Mouse (Mus musculus) liver, postnatal 0 days (tissue): ENCODE results near the gene Afg1l. TPM values are rescaled to one million over a fixed set of nuclear protein-coding genes. Genes with fewer than 3 reads are reported as not detected.

Experiments
- ATAC-seq: fragments of 200-750 bp; cut with Nextera tagmentation; 2 replicates; pipeline ENCODE4 v1.8.0; 2017; ENCODE audit warnings: mild to moderate bottlenecking, moderate library complexity
- DNase-seq: peaks from one replicate; pipeline ENCODE4 v3.0.0-alpha.2; 2016
- H3K27ac ChIP-seq: fragments of 300-500 bp; sonication (generic); 2 replicates; pipeline ENCODE4 v1.5.1; 2014; ENCODE audit warnings: antibody characterized with exemption, moderate library complexity, mild to moderate bottlenecking, low read depth
- H3K27me3 ChIP-seq: fragments of 300-500 bp; sonication (generic); 2 replicates; pipeline ENCODE4 v1.6.1; 2014; ENCODE audit warnings: low read length, control low read depth, mixed read lengths; ENCODE audit not compliant: insufficient read depth
- H3K36me3 ChIP-seq: fragments of 300-500 bp; sonication (generic); replicated peaks from 2 replicates; pipeline ENCODE4 v1.6.1; 2014; ENCODE audit warnings: mild to moderate bottlenecking, control low read depth, low read length, moderate library complexity, mixed read lengths; ENCODE audit not compliant: insufficient read depth
- H3K4me1 ChIP-seq: fragments of 300-500 bp; sonication (generic); 2 replicates; pipeline ENCODE4 v1.6.1; 2014; ENCODE audit warnings: antibody characterized with exemption, mild to moderate bottlenecking, control low read depth; ENCODE audit not compliant: insufficient read depth
- H3K4me2 ChIP-seq: fragments of 300-500 bp; sonication (generic); 2 replicates; pipeline ENCODE4 v1.6.1; 2014; ENCODE audit warnings: low read depth, mild to moderate bottlenecking, low read length, moderate library complexity, mixed read lengths
- H3K4me3 ChIP-seq: fragments of 300-500 bp; sonication (generic); 2 replicates; pipeline ENCODE4 v1.5.1; 2014; ENCODE audit warnings: low read depth, low read length
- H3K9ac ChIP-seq: fragments of 300-500 bp; sonication (generic); replicated peaks from 2 replicates; pipeline ENCODE4 v1.6.1; 2014; ENCODE audit warnings: mild to moderate bottlenecking, moderate library complexity
- H3K9me3 ChIP-seq: fragments of 300-500 bp; sonication (generic); 2 replicates; pipeline ENCODE4 v1.6.1; 2016; ENCODE audit warnings: mild to moderate bottlenecking, control low read depth, low read length, mixed read lengths
- CTCF ChIP-seq: sonication (generic); IDR thresholded peaks from 2 replicates; pipeline ENCODE4 v1.5.1; 2016; ENCODE audit warnings: antibody characterized with exemption, low read depth
- EP300 ChIP-seq: IDR thresholded peaks from 2 replicates; pipeline ENCODE4 v1.6.1; 2016; ENCODE audit warnings: antibody characterized with exemption, low read depth, mild to moderate bottlenecking
- WGBS: fragments of 180-500 bp; shearing (Covaris S2); extraction: QIAGEN DNeasy Blood & Tissue Kit; methylation state at CpG from one replicate; pipeline ENCODE4 v1.1.7; 2014; ENCODE audit not compliant: insufficient replicate concordance; 5-methylcytosine and 5-hydroxymethylcytosine counted together
- polyA plus RNA-seq: library from polyadenylated mRNA; unstranded; fragments of >200 nt; fragmentation: Nextera tagmentation; extraction: Ambion mirVana; gene quantifications from 2 replicates; pipeline ENCODE4 v1.2.1, GENCODE M21; 2015

Gene Afg1l
- polyA plus RNA-seq, 1 experiment from 2014 or later = 2.9 TPM

DNA sequence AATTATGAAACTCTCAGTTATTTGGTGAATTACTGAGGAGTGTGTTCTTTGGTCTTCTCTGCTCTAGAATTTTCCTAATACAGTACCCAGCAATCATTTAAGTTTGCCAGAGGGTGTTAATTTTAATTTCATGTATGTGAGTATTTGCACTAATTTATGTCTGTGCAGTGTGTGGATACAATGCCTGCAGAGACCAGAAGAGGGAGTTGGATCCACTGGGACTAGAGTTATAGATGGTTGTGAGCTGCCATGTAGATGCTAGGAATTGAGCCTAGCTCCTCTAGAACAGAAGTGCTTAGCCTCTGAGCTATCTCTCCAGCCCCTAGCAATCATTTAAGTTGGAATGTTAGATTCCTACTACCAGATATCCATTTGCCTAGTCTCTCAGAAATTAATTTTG, 35.8 kb upstream of the Afg1l start:
- Histone ChIP-seq H3K4me2 (no peak overlapping the region), H3K9ac (no peak overlapping the region), H3K9me3 (no peaks in the 10 kb centered on the region), H3K27ac (no peak overlapping the region), H3K4me1 (peaks cover 26% of the 10 kb centered on the region), H3K4me3 (no peak overlapping the region), H3K27me3 (no peaks in the 10 kb centered on the region), H3K36me3 (peaks cover 6% of the 10 kb centered on the region; the same call in 1 of the 2 replicates)
- ATAC-seq (no peak), DNase-seq (no peak)
- TF ChIP-seq CTCF (peak; percentile 60), EP300 (no peak)

DNA sequence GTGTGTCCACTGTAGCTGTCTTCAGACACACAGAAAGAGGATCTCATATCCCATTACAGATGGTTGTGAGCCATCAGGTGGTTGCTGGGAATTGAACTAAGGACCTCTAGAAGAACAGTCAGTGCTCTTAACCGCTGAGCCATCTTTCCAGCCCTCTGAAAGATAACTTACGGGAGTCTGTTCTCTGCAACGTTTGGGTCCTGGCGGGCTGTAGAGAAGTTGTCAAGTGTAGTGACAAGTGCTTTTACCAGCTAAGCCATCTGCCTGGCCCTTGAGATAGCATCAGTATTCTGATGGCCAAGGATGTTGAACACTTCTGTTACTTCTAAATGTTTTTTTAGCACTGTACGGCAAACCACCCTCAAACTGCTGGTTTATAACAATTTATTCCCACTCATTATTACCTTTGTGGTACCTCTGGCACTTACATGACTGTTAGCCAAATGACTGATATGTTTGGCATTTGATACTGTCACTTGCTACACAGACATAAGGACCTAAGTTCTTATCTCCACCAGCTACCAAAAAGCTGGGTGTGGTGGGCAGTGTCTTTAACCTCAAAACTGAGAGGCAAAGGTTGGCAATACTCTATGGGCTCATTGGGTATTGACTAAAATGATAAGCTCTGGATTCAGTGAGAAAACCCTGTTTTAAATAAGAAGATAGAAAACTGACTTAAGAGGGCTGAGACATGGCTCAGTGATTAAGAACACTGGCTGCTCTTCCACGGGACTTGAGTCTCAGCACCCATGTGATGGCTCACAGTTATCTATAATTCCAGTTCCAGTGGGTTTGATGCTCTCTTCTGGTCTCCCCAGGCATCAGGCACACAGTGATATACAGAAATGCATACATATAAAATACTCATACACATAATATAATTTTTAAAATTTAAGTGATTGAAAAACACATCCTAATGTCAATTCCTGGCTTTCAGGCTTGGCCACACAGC, 33.1 kb upstream of the Afg1l start:
- Histone ChIP-seq H3K36me3 (peaks cover 11% of the 10 kb centered on the region), H3K9me3 (no peaks in the 10 kb centered on the region), H3K27ac (peak overlapping the region; percentile 44), H3K9ac (no peak overlapping the region), H3K27me3 (no peaks in the 10 kb centered on the region), H3K4me2 (peak overlapping the region; percentile 52), H3K4me3 (no peak overlapping the region), H3K4me1 (peaks cover 16% of the 10 kb centered on the region)
- peak; percentile 88 for TF ChIP-seq EP300
- TF ChIP-seq CTCF = no peak
- no peak for DNase-seq
- WGBS = 52% methylated on average over 6 of the region's 6 CpGs
- peak; percentile 90 for ATAC-seq

DNA sequence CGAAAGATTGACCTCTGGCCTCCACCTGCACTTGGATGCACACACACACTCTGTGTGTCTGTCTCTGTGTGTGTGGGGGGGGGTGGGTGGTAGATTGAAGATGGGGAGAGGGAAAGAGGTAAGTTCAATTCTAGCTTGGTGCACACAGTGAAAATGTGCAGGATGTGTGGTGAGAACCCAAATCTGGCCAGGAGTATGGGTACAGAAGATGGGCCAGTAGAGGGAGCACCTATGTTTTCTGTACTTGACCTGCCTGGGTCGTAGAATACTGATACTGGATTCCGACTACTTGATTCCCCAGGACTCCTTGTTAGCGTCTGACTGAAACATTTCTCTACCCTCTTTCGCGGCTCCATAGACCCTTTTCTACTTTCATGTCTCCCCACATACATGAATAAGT, 31.8 kb upstream of the Afg1l start:
- Histone ChIP-seq H3K27me3 (no peaks in the 10 kb centered on the region), H3K4me2 (no peak overlapping the region), H3K36me3 (peaks cover 11% of the 10 kb centered on the region), H3K9ac (no peak overlapping the region), H3K4me1 (peaks cover 17% of the 10 kb centered on the region), H3K27ac (no peak overlapping the region), H3K4me3 (no peak overlapping the region), H3K9me3 (no peaks in the 10 kb centered on the region)
- DNase-seq (no peak), ATAC-seq (no peak)
- 69% methylated on average over 6 of the region's 6 CpGs for WGBS
- TF ChIP-seq CTCF (peak; percentile 64), EP300 (no peak)

DNA sequence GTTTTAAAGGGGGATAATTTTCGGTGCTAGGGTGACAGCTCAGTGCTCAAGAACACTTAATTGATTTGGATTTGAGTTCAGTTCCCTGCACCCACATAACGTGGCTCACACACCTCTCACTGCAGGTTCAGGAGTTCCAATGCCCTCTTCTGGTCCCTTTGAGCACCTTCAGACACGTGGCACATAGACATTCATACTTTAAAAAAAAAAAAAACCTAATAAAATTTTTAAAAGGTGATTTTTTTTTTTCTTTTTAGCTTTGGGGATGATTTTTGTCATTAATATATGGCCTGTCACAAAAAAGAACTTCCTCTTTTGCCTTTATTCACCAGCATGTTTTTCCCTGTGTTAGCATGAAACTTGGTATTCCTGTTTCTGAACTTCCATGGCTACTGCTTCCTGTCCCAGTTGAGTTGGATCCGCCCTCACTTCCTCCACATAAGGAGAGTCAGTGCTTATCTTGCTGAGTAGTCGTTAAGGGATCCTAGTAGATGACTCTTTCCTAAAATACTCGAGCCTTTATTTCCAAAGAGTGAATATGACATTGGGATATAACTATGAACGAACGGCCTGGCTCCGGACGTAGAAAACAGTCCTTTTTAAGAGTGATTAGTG, 25.8 kb upstream of the Afg1l start:
- Histone ChIP-seq H3K27ac (0 out of 2 replicates have a peak overlapping the region, but pooled peaks have one; percentile 35), H3K36me3 (peaks cover 5% of the 10 kb centered on the region; the same call in 1 of the 2 replicates), H3K9me3 (no peaks in the 10 kb centered on the region), H3K4me3 (peak overlapping the region; percentile 89), H3K4me1 (peaks cover 27% of the 10 kb centered on the region), H3K4me2 (peak overlapping the region; percentile 87), H3K9ac (0 out of 2 replicates have a peak overlapping the region, but pooled peaks have one; percentile 2), H3K27me3 (no peaks in the 10 kb centered on the region)
- DNase-seq = no peak
- TF ChIP-seq EP300 = no peak
- peak; percentile 28 for TF ChIP-seq CTCF
- ATAC-seq = no peak
- 64% methylated on average over 10 of the region's 10 CpGs for WGBS

DNA sequence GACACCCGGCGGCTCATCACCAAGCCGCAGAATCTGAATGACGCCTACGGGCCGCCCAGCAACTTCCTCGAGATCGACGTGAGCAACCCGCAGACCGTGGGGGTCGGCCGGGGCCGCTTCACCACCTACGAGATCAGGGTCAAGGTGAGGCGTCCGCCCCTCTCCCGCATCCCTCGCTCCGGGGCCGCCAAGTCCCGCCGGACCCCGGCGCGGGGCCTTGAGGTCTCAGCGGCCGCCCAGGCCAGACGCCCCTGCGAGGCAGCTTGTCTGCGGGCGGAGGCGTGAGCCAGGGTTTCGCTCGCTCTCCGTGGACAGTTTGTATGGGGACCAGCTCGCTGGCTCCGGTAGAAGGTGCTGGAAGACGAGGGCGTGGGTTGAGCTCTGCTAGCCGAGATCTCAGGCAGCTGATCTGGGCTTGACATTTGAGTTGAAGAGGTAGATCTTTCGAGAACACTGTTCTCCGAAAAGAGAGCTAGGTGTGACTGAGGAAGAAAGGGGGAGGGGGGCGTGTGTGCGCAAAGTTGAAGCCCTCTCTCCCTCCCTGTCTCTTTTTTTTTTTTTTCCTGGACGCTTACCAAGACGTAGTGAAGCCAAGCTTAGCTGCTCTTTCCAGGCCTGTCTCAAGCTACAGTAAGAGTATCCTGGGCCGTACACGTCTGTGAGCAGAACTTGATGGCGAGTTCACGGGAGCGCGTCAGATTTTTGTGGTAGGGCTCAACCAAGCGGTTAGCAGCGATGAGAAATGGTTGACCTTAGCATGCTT, 24.2 kb upstream of the Afg1l start:
- Histone ChIP-seq H3K9ac (peak overlapping the region; percentile 96), H3K4me3 (peak overlapping the region; percentile 89), H3K4me2 (peak overlapping the region; percentile 87), H3K4me1 (peaks cover 29% of the 10 kb centered on the region), H3K27ac (peak overlapping the region; percentile 97), H3K36me3 (no peaks in the 10 kb centered on the region; the same call in 1 of the 2 replicates), H3K27me3 (no peaks in the 10 kb centered on the region), H3K9me3 (no peaks in the 10 kb centered on the region)
- under 1% methylated on average over 54 of the region's 55 CpGs for WGBS
- DNase-seq (peak; percentile 77), ATAC-seq (peak; percentile 39)
- TF ChIP-seq CTCF = no peak
- no peak for TF ChIP-seq EP300
